Mouse (Mus musculus) liver, embryonic 16.5 days (tissue): ENCODE measurements around the gene Wfdc3. TPM values are rescaled to one million over a fixed set of nuclear protein-coding genes. Genes with fewer than 3 reads are reported as not detected.

Experiments used
- ATAC-seq: fragments of 200-750 bp; cut with Nextera tagmentation; 2 replicates; pipeline ENCODE4 v1.8.0; 2017; ENCODE audit warnings: low read depth, mild to moderate bottlenecking, moderate number of reproducible peaks, moderate library complexity
- H3K27ac ChIP-seq: fragments of 300-500 bp; sonication (generic); 2 replicates; pipeline ENCODE4 v1.5.1; 2014; ENCODE audit warnings: mild to moderate bottlenecking, low read length
- H3K27me3 ChIP-seq: fragments of 300-500 bp; sonication (generic); 2 replicates; pipeline ENCODE4 v1.6.1; 2014; ENCODE audit warnings: low read depth, low read length, mixed read lengths; ENCODE audit not compliant: control insufficient read depth, insufficient read depth
- H3K36me3 ChIP-seq: fragments of 300-500 bp; sonication (generic); 2 replicates; pipeline ENCODE4 v1.6.1; 2014; ENCODE audit warnings: mild to moderate bottlenecking; ENCODE audit not compliant: control insufficient read depth, insufficient read depth
- H3K4me1 ChIP-seq: fragments of 300-500 bp; sonication (generic); 2 replicates; pipeline ENCODE4 v1.6.1; 2014; ENCODE audit warnings: low read depth, low read length, mixed read lengths; ENCODE audit not compliant: control insufficient read depth
- H3K4me2 ChIP-seq: fragments of 300-500 bp; sonication (generic); 2 replicates; pipeline ENCODE4 v1.6.1; 2014; ENCODE audit warnings: low read depth, low read length, mixed read lengths
- H3K4me3 ChIP-seq: fragments of 300-500 bp; sonication (generic); 2 replicates; pipeline ENCODE4 v1.5.1; 2014; ENCODE audit warnings: low read depth, mild to moderate bottlenecking, low read length
- H3K9ac ChIP-seq: fragments of 300-500 bp; sonication (generic); 2 replicates; pipeline ENCODE4 v1.6.1; 2014; ENCODE audit warnings: low read depth, low read length
- H3K9me3 ChIP-seq: fragments of 300-500 bp; sonication (generic); replicated peaks from 2 replicates; pipeline ENCODE4 v1.6.1; 2016; ENCODE audit warnings: low read length; ENCODE audit not compliant: control insufficient read depth
- WGBS: fragments of 180-500 bp; shearing (Covaris S2); extraction: QIAGEN DNeasy Blood & Tissue Kit; methylation state at CpG from one replicate; pipeline ENCODE4 v1.1.7; 2014; ENCODE audit not compliant: insufficient replicate concordance; 5-methylcytosine and 5-hydroxymethylcytosine counted together
- polyA plus RNA-seq: library from polyadenylated mRNA; unstranded; fragments of >200 nt; fragmentation: Nextera tagmentation; extraction: Ambion mirVana; gene quantifications from 2 replicates; pipeline ENCODE4 v1.2.1, GENCODE M21; 2015

Wfdc3 gene
- polyA plus RNA-seq, 1 experiment from 2014 or later: 1.5 TPM

DNA sequence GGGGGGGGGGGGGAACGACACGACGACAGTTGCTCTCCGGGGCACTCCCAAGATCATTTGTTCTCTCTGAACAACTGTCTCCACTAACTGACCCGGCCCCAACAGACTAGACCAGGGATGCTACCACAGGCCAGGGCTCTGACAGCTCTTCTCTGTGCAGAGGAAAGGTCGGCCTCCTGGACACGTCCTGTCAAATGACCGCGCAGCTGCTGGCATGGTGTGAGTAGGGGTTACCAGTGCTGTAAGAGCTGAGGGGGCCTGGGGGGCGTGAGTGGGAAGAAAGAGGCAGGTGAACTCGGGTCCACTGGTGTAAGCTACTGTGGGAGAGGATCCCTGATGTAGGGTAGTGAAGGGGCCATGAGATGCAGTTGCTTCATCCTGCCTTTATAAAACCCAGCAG is 12.1 kb upstream of the Wfdc3 start:
- no peak for ATAC-seq
- Histone ChIP-seq H3K36me3 (peaks cover 75% of the 10 kb centered on the region), H3K27ac (peak overlapping the region; percentile 93), H3K27me3 (no peaks in the 10 kb centered on the region), H3K4me1 (peaks cover 51% of the 10 kb centered on the region), H3K4me2 (no peak overlapping the region), H3K9me3 (no peaks in the 10 kb centered on the region), H3K9ac (peak overlapping the region; percentile 63), H3K4me3 (no peak overlapping the region)
- WGBS: 90% methylated on average over 8 of the region's 11 CpGs

DNA sequence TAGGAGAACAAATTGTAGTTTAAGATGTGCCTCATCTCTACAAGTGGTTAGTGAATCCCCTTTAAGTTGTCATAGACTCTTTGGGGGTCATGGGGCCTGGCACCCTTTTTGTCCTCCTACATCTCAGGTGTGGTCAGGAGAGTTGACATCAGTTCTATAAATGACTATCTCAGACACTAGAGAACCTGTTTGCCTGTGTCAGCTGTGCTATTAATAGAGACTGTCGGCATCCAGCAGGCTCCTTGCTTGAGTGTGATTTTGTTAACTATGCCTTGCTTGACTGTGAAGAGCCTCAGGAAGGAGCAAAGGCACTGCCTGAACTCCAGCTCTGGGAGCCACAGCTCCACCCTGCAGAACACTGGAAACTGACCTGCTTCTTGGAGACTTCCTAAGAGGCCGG is 9.1 kb upstream of the Wfdc3 start:
- no peak overlapping the region for H3K4me2 ChIP-seq
- no peaks in the 10 kb centered on the region for H3K9me3 ChIP-seq
- H3K27ac ChIP-seq: peak overlapping the region; percentile 35; the same call in 1 of the 2 replicates
- no peak overlapping the region for H3K9ac ChIP-seq
- no peak overlapping the region for H3K4me3 ChIP-seq
- H3K36me3 ChIP-seq: peaks cover 79% of the 10 kb centered on the region
- no peak for ATAC-seq
- WGBS: 84% methylated on average over 2 of the region's 2 CpGs
- H3K4me1 ChIP-seq: peaks cover 25% of the 10 kb centered on the region
- no peaks in the 10 kb centered on the region for H3K27me3 ChIP-seq

DNA sequence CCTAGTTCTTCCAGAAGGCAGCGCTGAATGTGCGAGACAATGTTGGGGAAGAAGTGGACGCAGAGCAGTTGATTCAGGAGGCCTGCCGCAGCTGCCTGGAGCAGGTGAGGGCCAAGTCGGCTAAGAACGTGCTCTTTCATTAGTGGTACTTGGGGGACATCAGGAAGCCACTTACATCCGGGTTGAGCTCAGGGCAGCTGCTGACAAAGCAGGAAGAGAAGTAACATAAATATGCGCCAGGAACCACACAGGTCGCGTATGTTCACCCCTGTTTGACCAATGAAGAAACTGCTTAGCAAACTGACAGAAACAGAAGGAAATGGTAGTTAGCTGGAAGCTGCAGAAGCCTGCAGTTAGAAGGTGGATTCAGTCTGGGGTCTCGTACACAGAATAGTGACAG is 8.4 kb upstream of the Wfdc3 start:
- no peak for ATAC-seq
- peaks cover 82% of the 10 kb centered on the region for H3K36me3 ChIP-seq
- 54% methylated on average over 11 of the region's 11 CpGs for WGBS

DNA sequence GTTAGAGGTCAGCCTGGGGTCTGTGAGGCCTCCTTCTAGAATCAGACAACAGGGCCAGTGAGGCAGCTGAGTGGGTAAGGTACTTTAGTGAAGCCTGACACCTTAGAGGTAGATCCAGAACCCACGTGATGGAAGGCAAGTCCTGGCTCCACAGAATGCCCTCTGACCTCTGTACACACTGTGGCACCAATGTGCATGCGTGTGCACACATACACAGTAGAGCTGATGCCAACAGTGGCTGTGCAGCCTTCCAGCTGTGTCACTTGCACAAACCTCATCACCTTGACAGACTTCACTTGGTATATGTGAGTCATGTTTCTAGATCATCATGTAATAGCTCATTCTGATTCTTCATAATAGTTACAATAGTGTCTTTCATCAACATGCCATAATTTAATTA is 6.7 kb upstream of the Wfdc3 start:
- peaks cover 14% of the 10 kb centered on the region for H3K4me1 ChIP-seq
- ATAC-seq: no peak

More for the DNA sequence above, 8.4 kb upstream of the Wfdc3 start:
- Histone ChIP-seq H3K4me2 (no peak overlapping the region), H3K4me3 (no peak overlapping the region), H3K27ac (0 out of 2 replicates have a peak overlapping the region, but pooled peaks have one; percentile 9), H3K4me1 (peaks cover 18% of the 10 kb centered on the region), H3K27me3 (no peaks in the 10 kb centered on the region), H3K9ac (no peak overlapping the region), H3K9me3 (no peaks in the 10 kb centered on the region)

DNA sequence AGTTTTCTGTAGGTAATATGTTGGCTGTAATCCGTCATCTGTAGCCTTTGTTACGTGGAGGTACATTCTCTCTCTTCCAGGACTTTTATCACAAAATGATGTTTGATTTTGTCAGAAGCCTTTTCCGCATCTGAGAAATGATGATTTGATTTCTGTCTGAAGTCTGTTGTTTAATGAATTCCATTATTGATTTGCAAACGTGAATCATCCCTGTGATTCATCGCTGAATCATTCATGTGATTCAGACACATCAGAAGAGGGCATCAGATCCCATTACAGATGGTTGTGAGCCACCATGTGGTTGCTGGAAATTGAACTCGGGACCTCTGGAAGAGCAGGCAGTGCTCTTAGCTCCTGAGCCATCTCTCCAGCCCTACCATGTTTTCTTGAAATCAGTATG is 3.3 kb upstream of the Wfdc3 start:
- 84% methylated on average over 6 of the region's 6 CpGs for WGBS
- H3K27me3 ChIP-seq: no peaks in the 10 kb centered on the region
- H3K4me2 ChIP-seq: no peak overlapping the region
- H3K4me1 ChIP-seq: peaks cover 29% of the 10 kb centered on the region
- ATAC-seq: no peak
- H3K36me3 ChIP-seq: peaks cover 55% of the 10 kb centered on the region
- no peak overlapping the region for H3K4me3 ChIP-seq
- no peak overlapping the region for H3K27ac ChIP-seq
- no peaks in the 10 kb centered on the region for H3K9me3 ChIP-seq
- no peak overlapping the region for H3K9ac ChIP-seq

More for the DNA sequence above, 6.7 kb upstream of the Wfdc3 start:
- Histone ChIP-seq H3K9me3 (no peaks in the 10 kb centered on the region), H3K4me3 (no peak overlapping the region), H3K27me3 (no peaks in the 10 kb centered on the region), H3K36me3 (peaks cover 87% of the 10 kb centered on the region), H3K27ac (no peak overlapping the region), H3K9ac (no peak overlapping the region), H3K4me2 (no peak overlapping the region)
- 89% methylated on average over 2 of the region's 2 CpGs for WGBS

DNA sequence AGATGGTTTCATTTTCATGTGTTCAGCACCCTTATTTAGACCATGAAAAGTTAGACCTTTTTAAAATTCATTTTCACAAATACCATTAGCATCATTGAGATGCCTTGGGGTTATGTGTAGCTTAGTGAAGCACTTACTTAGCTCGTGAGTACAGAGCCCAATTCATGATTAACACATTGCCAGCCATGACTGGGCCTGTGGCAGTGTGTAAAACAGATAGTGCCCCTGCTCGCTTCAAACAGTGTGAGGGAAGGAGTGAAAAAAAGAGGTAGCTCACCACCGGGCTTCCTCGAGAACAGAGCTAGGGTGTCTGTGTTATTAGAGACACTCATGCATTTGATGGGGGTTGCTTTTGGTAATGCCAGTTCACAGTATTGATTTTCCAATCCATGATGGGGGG is 2.5 kb upstream of the Wfdc3 start:
- peaks cover 32% of the 10 kb centered on the region for H3K4me1 ChIP-seq
- 61% methylated on average over 4 of the region's 4 CpGs for WGBS
- H3K4me2 ChIP-seq: peak overlapping the region; percentile 95
- H3K9me3 ChIP-seq: no peaks in the 10 kb centered on the region
- H3K27me3 ChIP-seq: no peaks in the 10 kb centered on the region
- ATAC-seq: peak; percentile 20; the same call in 1 of the 2 replicates
- peak overlapping the region; percentile 27; the same call in 1 of the 2 replicates for H3K9ac ChIP-seq
- H3K4me3 ChIP-seq: no peak overlapping the region
- peaks cover 47% of the 10 kb centered on the region for H3K36me3 ChIP-seq
- H3K27ac ChIP-seq: peak overlapping the region; percentile 36

DNA sequence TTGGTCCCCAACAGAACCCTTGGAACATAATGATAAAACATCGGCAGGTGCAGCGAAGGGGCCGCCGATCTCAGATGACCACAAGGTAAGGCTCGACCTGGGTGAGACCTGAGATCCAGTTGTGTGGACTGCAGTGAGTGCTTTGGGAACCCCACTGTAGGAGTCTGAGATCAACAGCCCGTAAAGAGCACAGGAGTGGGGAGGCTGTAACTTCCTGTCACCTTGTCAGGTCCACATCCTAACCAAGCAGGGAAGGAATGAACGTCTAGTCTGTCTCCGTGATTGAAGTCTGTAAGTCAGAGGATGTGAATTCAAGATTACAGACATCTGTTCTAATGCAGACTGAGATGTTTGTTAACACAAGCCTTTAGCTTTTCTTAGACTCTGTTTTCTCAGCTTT is 962 bp upstream of the Wfdc3 start:
- peaks cover 34% of the 10 kb centered on the region for H3K36me3 ChIP-seq
- WGBS: 30% methylated on average over 8 of the region's 8 CpGs
- H3K9ac ChIP-seq: peak overlapping the region; percentile 94
- peak; percentile 30 for ATAC-seq
- H3K27me3 ChIP-seq: no peaks in the 10 kb centered on the region
- H3K4me3 ChIP-seq: peak overlapping the region; percentile 87
- H3K4me1 ChIP-seq: peaks cover 32% of the 10 kb centered on the region
- no peaks in the 10 kb centered on the region for H3K9me3 ChIP-seq
- peak overlapping the region; percentile 88 for H3K27ac ChIP-seq
- peak overlapping the region; percentile 95 for H3K4me2 ChIP-seq

DNA sequence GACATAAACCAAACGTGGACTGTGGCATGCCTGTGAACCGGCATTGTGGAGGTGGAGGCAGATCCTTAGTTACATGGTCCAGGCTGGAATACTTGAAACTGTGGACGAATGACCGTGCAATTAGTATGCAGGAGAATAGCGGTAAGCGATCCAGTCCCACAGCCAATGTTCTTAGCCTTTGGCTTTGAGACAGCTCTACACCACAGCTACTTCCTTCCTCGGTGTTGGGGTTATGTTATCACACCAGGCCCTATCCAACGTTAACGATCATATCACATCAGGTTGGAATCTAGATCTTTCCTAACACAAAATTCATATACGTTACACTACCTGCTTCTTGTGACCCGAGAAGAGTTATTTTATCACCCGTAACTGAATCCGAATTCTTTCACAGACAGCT is 744 bp downstream of the Wfdc3 start:
- no peak for ATAC-seq
- H3K9me3 ChIP-seq: no peaks in the 10 kb centered on the region
- peaks cover 21% of the 10 kb centered on the region for H3K36me3 ChIP-seq
- peaks cover 2% of the 10 kb centered on the region; the same call in 1 of the 2 replicates for H3K27me3 ChIP-seq
- peak overlapping the region; percentile 87 for H3K4me3 ChIP-seq
- 45% methylated on average over 13 of the region's 13 CpGs for WGBS
- peak overlapping the region; percentile 95 for H3K4me2 ChIP-seq
- peaks cover 32% of the 10 kb centered on the region for H3K4me1 ChIP-seq
- no peak overlapping the region for H3K27ac ChIP-seq
- peak overlapping the region; percentile 94 for H3K9ac ChIP-seq

- Histone ChIP-seq H3K27ac (no peak overlapping the region), H3K4me1 (peaks cover 4% of the 10 kb centered on the region), H3K9me3 (no peaks in the 10 kb centered on the region), H3K36me3 (no peaks in the 10 kb centered on the region), H3K4me3 (no peak overlapping the region), H3K9ac (no peak overlapping the region), H3K27me3 (peaks cover 2% of the 10 kb centered on the region; the same call in 1 of the 2 replicates), H3K4me2 (no peak overlapping the region)
- no peak for ATAC-seq
- WGBS: 46% methylated on average over 7 of the region's 7 CpGs
Observed at GRCm38 (mm10) chr2:164739876-164740275, 5.9 kb downstream of the Wfdc3 start.
